Mouse (Mus musculus) stomach, postnatal 0 days (tissue): ENCODE measurements around the gene Atcay.

Experiments
- CTCF ChIP-seq: IDR thresholded peaks from 2 replicates; pipeline ENCODE4 v1.5.1; 2016; ENCODE audit warnings: antibody characterized with exemption, low read depth, mild to moderate bottlenecking, moderate library complexity
- EP300 ChIP-seq: optimal IDR thresholded peaks from 2 replicates; pipeline ENCODE3; 2016; ENCODE audit warnings: antibody characterized with exemption

- TF ChIP-seq CTCF: no peak
- no peak for TF ChIP-seq EP300
Measured at GRCm38 (mm10) chr10:81254886-81255285, 24.3 kb upstream of the Atcay start.
